Mouse (Mus musculus): Measurements from ENCODE around the gene Trim11. TPM values are rescaled to one million over a fixed set of nuclear protein-coding genes. Genes with fewer than 3 reads are reported as not detected.

The Trim11 gene
- total RNA-seq, 2 experiments from 2014 or later = 24.7 to 28.6 TPM

GRCm38 (mm10) chr11:59002327-59003079 is 24.6 kb downstream of the Trim11 start:
- no peak for DNase-seq (ENCODE audit: low spot score in 2 of 2)

- peak in 1 of 2 experiments; percentile 42 for DNase-seq (ENCODE audit: low spot score in 2 of 2)
Measured at GRCm38 (mm10) chr11:59015052-59015451, 37.2 kb downstream of the Trim11 start.

GRCm38 (mm10) chr11:59026411-59026810 is 48.5 kb downstream of the Trim11 start:
- DNase-seq (ENCODE audit: low spot score in 2 of 2) = no peak

- no peak for DNase-seq (ENCODE audit: low spot score in 2 of 2)
Measured at GRCm38 (mm10) chr11:59029003-59029402, 51.1 kb downstream of the Trim11 start.

Small RNAs within 50 kb of the gene (microRNA-seq; reads per million reads assigned to microRNA genes)
- 0.22 to 0.98 reads per million in 2 experiments for gene Gm44313

Other genes starting within 250 kb of the Trim11 start
- under 1 TPM in 1 of 2 experiments, not detected in 1; 0.49 TPM for gene Olfr317, start 238.9 kb upstream of the Trim11 start, total RNA-seq (2021)
- under 1 TPM; 0.25 to 0.32 TPM for gene Olfr316, start 225.4 kb upstream of the Trim11 start, total RNA-seq (2021)
- gene Olfr315, start 204.9 kb upstream of the Trim11 start, total RNA-seq (2021) = not detected
- gene Olfr314, start 195.1 kb upstream of the Trim11 start, total RNA-seq (2021) = not detected
- 1 to 10 TPM; 5.3 to 6.9 TPM for gene Fam183b, start 176.1 kb upstream of the Trim11 start, total RNA-seq (2021)
- gene Olfr313, start 163.1 kb upstream of the Trim11 start, total RNA-seq (2021) = not detected
- gene Olfr312, start 148.9 kb upstream of the Trim11 start, total RNA-seq (2021) = not detected
- not detected for gene Olfr311, start 138.8 kb upstream of the Trim11 start, total RNA-seq (2021)
- 10 to 100 TPM; 16.2 to 17.7 TPM for gene Gm12258, start 130.9 kb upstream of the Trim11 start, total RNA-seq (2021)
- 10 to 100 TPM in 1 of 2 experiments, 1 to 10 TPM in 1; 6.6 to 11.7 TPM for gene 2810021J22Rik, start 110.9 kb upstream of the Trim11 start, total RNA-seq (2021)
- gene Zfp39, start 73.9 kb upstream of the Trim11 start, total RNA-seq (2021) = 10 to 100 TPM in 1 of 2 experiments, 1 to 10 TPM in 1; 9.9 to 10.1 TPM
- under 1 TPM in 1 of 2 experiments, not detected in 1; 0.22 TPM for gene Btnl10, start 60.2 kb upstream of the Trim11 start, total RNA-seq (2021)
- 100 to 1,000 TPM; 453 to 458 TPM for gene Rnf187, start 39.2 kb upstream of the Trim11 start, total RNA-seq (2021)
- 100 to 1,000 TPM; 146 to 155 TPM for gene Hist3h2ba, start 29.2 kb upstream of the Trim11 start, total RNA-seq (2021)
- 10 to 100 TPM; 59.3 to 61.6 TPM for gene Hist3h2a, start 23.4 kb upstream of the Trim11 start, total RNA-seq (2021)
- 1 to 10 TPM; 2.9 to 3.7 TPM for gene Trim17, start 23.4 kb upstream of the Trim11 start, total RNA-seq (2021)
- 1 to 10 TPM; 2.9 TPM for gene Obscn, start 158.3 kb downstream of the Trim11 start, total RNA-seq (2021)
- 10 to 100 TPM; 11.0 to 12.0 TPM for gene Iba57, start 185.6 kb downstream of the Trim11 start, total RNA-seq (2021)
- 1 to 10 TPM; 1.8 to 2.8 TPM for gene Gjc2, start 205.1 kb downstream of the Trim11 start, total RNA-seq (2021)
- 100 to 1,000 TPM; 123 to 125 TPM for gene Guk1, start 214.1 kb downstream of the Trim11 start, total RNA-seq (2021)
- 10 to 100 TPM; 39.6 to 40.9 TPM for gene Mrpl55, start 224.4 kb downstream of the Trim11 start, total RNA-seq (2021)
- 10 to 100 TPM; 24.7 to 25.5 TPM for gene 2310033P09Rik, start 230.2 kb downstream of the Trim11 start, total RNA-seq (2021)

Data from layer of hippocampus, postnatal 10 days (tissue).